Mouse (Mus musculus) heart, embryonic 10.5 days (tissue): ENCODE data around the gene Dohh. TPM values are rescaled to one million over a fixed set of nuclear protein-coding genes. Genes with fewer than 3 reads are reported as not detected.

ENCODE experiments used
- DNase-seq: peaks from one replicate; pipeline ENCODE4 v3.0.0-alpha.2; 2017; ENCODE audit warnings: low spot score
- H3K27ac ChIP-seq: fragments of 300-500 bp; sonication (generic); 2 replicates; pipeline ENCODE4 v1.5.1; 2016; ENCODE audit warnings: mild to moderate bottlenecking
- H3K27me3 ChIP-seq: fragments of 300-500 bp; sonication (generic); 2 replicates; pipeline ENCODE4 v1.6.1; 2016; ENCODE audit warnings: mild to moderate bottlenecking; ENCODE audit not compliant: poor library complexity, insufficient read depth, severe bottlenecking
- H3K36me3 ChIP-seq: fragments of 300-500 bp; sonication (generic); 2 replicates; pipeline ENCODE4 v1.6.1; 2016; ENCODE audit warnings: mild to moderate bottlenecking, moderate library complexity
- H3K4me1 ChIP-seq: fragments of 300-500 bp; sonication (generic); 2 replicates; pipeline ENCODE4 v1.6.1; 2016; ENCODE audit warnings: mild to moderate bottlenecking
- H3K4me3 ChIP-seq: fragments of 300-500 bp; sonication (generic); 2 replicates; pipeline ENCODE4 v1.5.1; 2016; ENCODE audit warnings: mild to moderate bottlenecking, moderate library complexity
- H3K9me3 ChIP-seq: fragments of 300-500 bp; sonication (generic); 2 replicates; pipeline ENCODE4 v1.6.1; 2016; ENCODE audit warnings: mild to moderate bottlenecking, moderate library complexity
- WGBS: fragments of 180-500 bp; shearing (Covaris S2); methylation state at CpG from one replicate; pipeline ENCODE4 v1.1.7; 2016; 5-methylcytosine and 5-hydroxymethylcytosine counted together
- polyA plus RNA-seq: library from polyadenylated mRNA; unstranded; fragments of >200 nt; fragmentation: Nextera tagmentation; extraction: Ambion mirVana; gene quantifications from 2 replicates; pipeline ENCODE4 v1.2.1, GENCODE M21; 2016

The Dohh gene
- polyA plus RNA-seq, 1 experiment from 2014 or later, result 105 TPM

- DNase-seq, result no peak
These were observed 9.3 kb downstream of the Dohh start for GRCm38 (mm10) chr10:81393456-81394063.

GRCm38 (mm10) chr10:81395127-81395526 lies 10.9 kb downstream of the Dohh start:
- Histone ChIP-seq H3K4me1 (peaks cover 35% of the 10 kb centered on the region), H3K9me3 (no peaks in the 10 kb centered on the region), H3K4me3 (no peak overlapping the region), H3K27me3 (peaks cover 28% of the 10 kb centered on the region), H3K36me3 (peaks cover 26% of the 10 kb centered on the region), H3K27ac (no peak overlapping the region)
- no peak for DNase-seq
- 8% methylated on average over 5 of the region's 5 CpGs for WGBS

More at GRCm38 (mm10) chr10:81393456-81394063, 9.3 kb downstream of the Dohh start:
- Histone ChIP-seq H3K36me3 (peaks cover 27% of the 10 kb centered on the region), H3K4me1 (peaks cover 47% of the 10 kb centered on the region), H3K9me3 (no peaks in the 10 kb centered on the region), H3K4me3 (peak overlapping the region; percentile 54), H3K27ac (peak overlapping the region; percentile 83), H3K27me3 (peaks cover 17% of the 10 kb centered on the region)
- WGBS, result 6% methylated on average over 19 of the region's 19 CpGs

DNA sequence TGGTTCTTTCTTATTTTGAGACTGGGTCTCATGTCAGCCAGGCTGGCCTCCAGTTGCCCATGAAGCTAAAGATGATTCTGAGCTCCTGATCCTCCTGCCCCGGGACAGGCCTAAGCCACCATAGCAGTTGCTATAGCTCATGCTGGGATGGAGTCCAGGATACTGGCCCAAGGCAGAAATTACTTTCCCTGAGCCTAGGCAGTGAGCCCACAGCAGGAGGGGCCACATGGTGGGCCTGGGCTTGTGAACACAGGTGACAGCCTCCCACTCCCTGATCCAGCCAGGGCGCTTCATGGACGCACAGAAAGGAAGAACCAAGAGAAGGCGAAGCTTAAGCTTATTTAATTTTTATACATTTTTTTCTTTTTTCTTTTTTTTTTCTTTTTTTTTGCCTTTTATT lies 11.6 kb downstream of the Dohh start:
- no peak for DNase-seq
- no peak overlapping the region for H3K4me3 ChIP-seq
- H3K27ac ChIP-seq, result no peak overlapping the region
- peaks cover 31% of the 10 kb centered on the region for H3K36me3 ChIP-seq
- peaks cover 38% of the 10 kb centered on the region for H3K4me1 ChIP-seq
- H3K9me3 ChIP-seq, result no peaks in the 10 kb centered on the region
- WGBS, result 86% methylated on average over 4 of the region's 4 CpGs
- peaks cover 35% of the 10 kb centered on the region for H3K27me3 ChIP-seq

DNA sequence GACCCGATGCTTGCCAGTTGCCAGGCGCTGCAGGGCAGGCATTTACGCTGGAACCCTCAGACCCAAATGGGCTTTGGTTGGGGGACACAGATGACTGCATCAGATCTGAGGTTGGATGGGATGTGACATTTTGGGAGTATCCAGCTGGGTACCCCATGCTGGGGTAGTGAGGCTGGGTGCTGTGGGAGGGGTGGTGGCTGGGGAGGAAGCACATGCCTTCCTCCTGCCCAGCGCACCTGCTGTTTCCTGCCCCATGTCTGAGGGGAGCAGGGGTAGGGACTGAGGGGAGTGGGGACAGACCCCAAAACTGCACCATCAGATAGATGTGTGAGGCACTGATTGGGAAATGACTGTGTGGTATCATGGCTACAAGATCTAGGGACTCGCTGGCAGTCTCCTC lies 12.5 kb downstream of the Dohh start:
- Histone ChIP-seq H3K4me3 (no peak overlapping the region), H3K4me1 (peaks cover 47% of the 10 kb centered on the region), H3K9me3 (no peaks in the 10 kb centered on the region), H3K27ac (no peak overlapping the region), H3K36me3 (peaks cover 25% of the 10 kb centered on the region), H3K27me3 (peaks cover 39% of the 10 kb centered on the region)
- 80% methylated on average over 5 of the region's 5 CpGs for WGBS
- no peak for DNase-seq

DNA sequence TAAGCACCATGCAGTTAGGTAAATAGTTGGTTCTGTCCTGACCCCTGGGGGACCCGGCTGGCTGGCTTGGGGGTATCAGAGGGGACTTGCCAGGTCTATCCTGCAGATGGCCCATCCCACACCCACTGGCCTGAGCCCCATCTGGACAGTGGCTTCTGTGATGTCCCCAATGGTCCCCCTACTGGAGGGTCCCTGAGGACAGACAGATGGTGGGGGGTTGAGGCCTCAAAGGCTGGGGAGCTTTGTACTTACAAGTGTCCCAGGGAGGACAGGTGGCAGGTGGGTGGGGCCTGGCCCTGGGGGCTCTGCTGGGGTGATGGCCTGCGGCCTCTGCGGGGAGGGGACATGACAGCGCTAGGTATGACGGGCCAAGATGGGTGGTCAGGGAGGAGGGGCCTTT lies 15.1 kb downstream of the Dohh start:
- Histone ChIP-seq H3K4me1 (peaks cover 51% of the 10 kb centered on the region), H3K27me3 (peaks cover 57% of the 10 kb centered on the region), H3K4me3 (no peak overlapping the region), H3K9me3 (no peaks in the 10 kb centered on the region), H3K36me3 (peaks cover 34% of the 10 kb centered on the region), H3K27ac (no peak overlapping the region; the same call in 1 of the 2 replicates)
- WGBS, result 56% methylated on average over 5 of the region's 5 CpGs
- no peak for DNase-seq

DNA sequence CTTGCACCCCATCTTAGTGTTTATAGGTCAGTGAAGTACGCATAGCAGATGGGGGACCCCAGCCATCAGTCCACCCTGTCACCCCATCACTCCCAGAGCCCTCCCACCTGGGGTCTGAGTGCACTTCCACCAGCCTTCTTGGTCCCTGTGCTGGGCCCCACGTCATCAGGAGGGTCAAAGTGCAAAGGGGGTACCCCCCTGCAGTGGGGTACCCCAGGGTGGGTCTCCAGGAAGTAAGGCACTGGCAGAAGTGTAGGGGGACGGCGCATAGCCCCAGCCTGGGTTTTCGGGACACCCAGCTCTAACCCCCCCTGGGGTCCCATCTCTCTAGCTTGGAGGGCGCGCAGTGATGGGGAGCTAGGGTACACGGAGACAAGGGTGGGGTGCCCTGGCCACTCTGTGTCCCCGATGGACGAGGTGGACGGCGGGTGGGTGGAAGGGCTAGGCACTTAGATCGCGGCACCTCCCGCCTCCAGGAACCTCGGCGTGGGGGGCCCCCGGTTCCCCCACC lies 15.6 kb downstream of the Dohh start:
- Histone ChIP-seq H3K4me1 (peaks cover 56% of the 10 kb centered on the region), H3K36me3 (peaks cover 39% of the 10 kb centered on the region), H3K4me3 (peak overlapping the region; percentile 10; the same call in 1 of the 2 replicates), H3K27me3 (peaks cover 62% of the 10 kb centered on the region), H3K9me3 (no peaks in the 10 kb centered on the region), H3K27ac (peak overlapping the region; percentile 73; the same call in 1 of the 2 replicates)
- no peak for DNase-seq
- 69% methylated on average over 18 of the region's 18 CpGs for WGBS

GRCm38 (mm10) chr10:81400371-81401204 lies 16.4 kb downstream of the Dohh start:
- peaks cover 45% of the 10 kb centered on the region for H3K36me3 ChIP-seq
- no peak for DNase-seq
- H3K27me3 ChIP-seq, result peaks cover 69% of the 10 kb centered on the region
- no peaks in the 10 kb centered on the region for H3K9me3 ChIP-seq
- 46% methylated on average over 22 of the region's 22 CpGs for WGBS
- peak overlapping the region; percentile 10 for H3K4me3 ChIP-seq
- peak overlapping the region; percentile 73 for H3K27ac ChIP-seq
- peaks cover 58% of the 10 kb centered on the region for H3K4me1 ChIP-seq

- H3K4me3 ChIP-seq, result peak overlapping the region; percentile 13
- peak overlapping the region; percentile 91 for H3K27ac ChIP-seq
- H3K27me3 ChIP-seq, result peaks cover 75% of the 10 kb centered on the region
- no peak for DNase-seq
- H3K4me1 ChIP-seq, result peaks cover 62% of the 10 kb centered on the region
- H3K9me3 ChIP-seq, result no peaks in the 10 kb centered on the region
- 23% methylated on average over 10 of the region's 10 CpGs for WGBS
- peaks cover 51% of the 10 kb centered on the region for H3K36me3 ChIP-seq
These were observed 16.9 kb downstream of the Dohh start for GRCm38 (mm10) chr10:81401205-81401520.

DNA sequence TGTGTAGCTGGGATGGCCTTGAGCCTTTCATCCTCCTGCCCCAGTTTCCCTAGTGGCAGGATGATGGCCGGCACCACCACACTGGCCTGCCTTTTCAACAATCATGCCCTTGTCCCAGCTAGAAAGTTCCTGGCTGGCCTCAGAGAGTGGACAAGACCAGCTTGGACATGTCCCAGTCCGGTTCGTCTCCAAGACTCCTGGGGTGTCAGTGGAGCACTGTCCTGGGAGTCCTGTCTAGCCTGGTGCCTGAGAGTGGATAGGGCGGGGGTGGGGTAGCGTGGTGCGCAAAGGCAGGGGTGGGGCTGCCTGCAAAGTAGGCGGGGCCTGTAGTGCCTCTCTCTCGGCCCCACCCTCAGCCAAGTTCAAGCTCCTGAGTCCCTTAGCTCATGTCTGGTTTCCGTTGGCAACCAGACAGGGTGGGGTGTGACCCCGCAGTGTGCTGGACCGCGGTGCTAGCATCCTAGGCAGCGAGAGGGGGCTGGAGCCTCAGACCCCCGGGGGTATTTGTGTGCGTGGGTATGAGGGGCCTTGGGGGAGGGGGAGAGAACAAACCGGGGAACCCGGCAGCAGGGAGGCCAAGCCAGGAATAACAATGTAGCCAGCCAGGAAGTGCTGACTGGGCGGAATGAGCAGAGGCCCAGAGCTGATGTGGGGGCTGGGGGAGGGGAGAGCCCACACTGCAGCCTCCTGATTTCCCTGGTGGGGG lies 17.4 kb downstream of the Dohh start:
- peak; percentile 94 for DNase-seq
- Histone ChIP-seq H3K36me3 (peaks cover 51% of the 10 kb centered on the region), H3K27ac (peak overlapping the region; percentile 91), H3K4me3 (peak overlapping the region; percentile 49), H3K27me3 (peaks cover 78% of the 10 kb centered on the region), H3K4me1 (peaks cover 67% of the 10 kb centered on the region), H3K9me3 (no peaks in the 10 kb centered on the region)
- 6% methylated on average over 18 of the region's 18 CpGs for WGBS

DNA sequence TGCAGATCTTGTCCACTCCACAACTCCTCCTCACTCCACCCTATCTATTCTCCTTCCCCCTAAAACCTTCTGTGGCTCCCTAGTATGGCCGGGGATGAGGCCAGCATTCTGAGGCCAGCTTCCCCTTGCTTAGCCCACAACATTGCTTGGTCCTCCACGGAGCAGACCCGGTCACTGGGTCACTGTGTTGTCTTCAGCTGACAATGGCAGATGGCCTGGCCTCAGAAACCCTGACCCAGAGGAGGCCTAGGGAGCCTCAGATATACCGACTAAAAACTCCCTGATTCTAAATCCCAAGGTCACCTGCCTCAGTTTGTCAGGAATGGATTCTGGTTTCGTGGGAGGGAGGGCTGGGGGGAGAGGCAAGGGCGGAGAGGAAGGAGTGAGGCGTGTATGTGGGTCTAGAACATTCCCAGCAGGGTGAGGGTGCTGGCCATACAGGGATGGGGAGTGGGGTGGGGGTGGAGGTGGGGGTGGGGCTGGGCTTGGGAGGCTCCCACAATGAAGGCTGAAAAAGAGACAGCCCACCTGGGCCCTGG lies 18.1 kb downstream of the Dohh start:
- Histone ChIP-seq H3K4me3 (peak overlapping the region; percentile 49), H3K36me3 (peaks cover 54% of the 10 kb centered on the region), H3K27ac (peak overlapping the region; percentile 91), H3K4me1 (peaks cover 72% of the 10 kb centered on the region), H3K9me3 (no peaks in the 10 kb centered on the region), H3K27me3 (peaks cover 78% of the 10 kb centered on the region)
- DNase-seq, result no peak
- 22% methylated on average over 7 of the region's 7 CpGs for WGBS

DNA sequence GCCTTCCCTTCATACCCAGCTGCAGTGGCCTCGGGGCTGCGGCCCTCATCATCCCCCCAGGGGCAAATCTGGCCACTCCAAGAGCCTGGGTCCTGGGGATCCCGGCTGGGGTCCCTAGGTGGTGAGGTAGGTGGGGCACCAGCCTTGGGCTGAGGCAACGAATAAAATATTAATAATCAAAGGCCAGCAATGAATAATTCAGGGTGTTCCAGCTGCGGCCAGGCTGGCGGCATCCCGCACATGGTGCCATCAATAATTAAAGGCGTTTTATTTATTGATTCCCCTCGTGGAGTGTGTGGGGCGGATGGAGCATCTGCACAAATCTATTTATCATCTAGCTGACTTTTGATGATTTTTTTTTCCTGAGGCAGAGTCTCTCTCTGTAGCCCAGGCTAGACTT lies 19.3 kb downstream of the Dohh start:
- H3K4me3 ChIP-seq, result no peak overlapping the region
- peaks cover 48% of the 10 kb centered on the region for H3K36me3 ChIP-seq
- H3K27ac ChIP-seq, result peak overlapping the region; percentile 91
- DNase-seq, result no peak
- 58% methylated on average over 10 of the region's 10 CpGs for WGBS
- peaks cover 82% of the 10 kb centered on the region for H3K27me3 ChIP-seq
- peaks cover 79% of the 10 kb centered on the region for H3K4me1 ChIP-seq
- no peaks in the 10 kb centered on the region for H3K9me3 ChIP-seq

DNA sequence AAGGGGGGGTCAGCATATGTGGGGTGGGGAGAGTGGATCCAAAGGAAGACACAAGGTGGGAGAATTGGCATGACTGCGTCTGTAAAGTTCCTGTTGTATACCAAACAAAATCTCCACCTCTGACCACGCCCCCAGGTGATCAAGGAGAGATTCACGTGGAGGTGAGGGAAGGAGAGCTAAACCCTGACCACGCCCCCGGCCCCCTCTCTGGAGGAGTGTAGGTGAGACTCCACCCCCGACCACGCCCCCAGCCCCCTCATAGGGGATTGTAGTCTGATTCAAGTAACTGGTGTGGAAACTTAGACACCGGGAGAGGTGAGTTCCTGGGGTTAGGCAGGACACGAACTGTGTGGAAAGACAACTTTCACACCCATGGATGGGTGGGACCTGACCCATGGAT lies 19.9 kb downstream of the Dohh start:
- WGBS, result 13% methylated on average over 9 of the region's 9 CpGs
- H3K27me3 ChIP-seq, result peaks cover 84% of the 10 kb centered on the region
- peaks cover 47% of the 10 kb centered on the region for H3K36me3 ChIP-seq
- peaks cover 85% of the 10 kb centered on the region for H3K4me1 ChIP-seq
- H3K27ac ChIP-seq, result no peak overlapping the region
- DNase-seq, result no peak
- no peak overlapping the region for H3K4me3 ChIP-seq
- H3K9me3 ChIP-seq, result no peaks in the 10 kb centered on the region
